Mouse (Mus musculus) kidney, adult 2 months (tissue): ENCODE results near the gene Mcrs1. TPM values are rescaled to one million over a fixed set of nuclear protein-coding genes. Genes with fewer than 3 reads are reported as not detected.
"Not testable (repeated sequence)": the region's sequence is repeated elsewhere in the genome, so short reads cannot be mapped to it uniquely, and the experiment has no call there.

Experiments used
- DNase-seq: peaks from one replicate; pipeline ENCODE4 v3.0.0; 2021
- H3K27ac ChIP-seq: fragments of 200-500 bp; 2 replicates; pipeline ENCODE4 v1.5.1; 2012; ENCODE audit warnings: low read depth, low read length, control low read depth, inconsistent platforms; ENCODE audit not compliant: insufficient read depth
- H3K27me3 ChIP-seq: fragments of 200-500 bp; replicated peaks from 2 replicates; pipeline ENCODE4 v1.6.1; 2012; ENCODE audit warnings: mild to moderate bottlenecking, moderate library complexity, low read length, inconsistent platforms; ENCODE audit not compliant: control insufficient read depth, insufficient read depth
- H3K36me3 ChIP-seq: fragments of 200-500 bp; 2 replicates; pipeline ENCODE4 v1.6.1; 2012; ENCODE audit warnings: mild to moderate bottlenecking, moderate library complexity, low read length, inconsistent platforms; ENCODE audit not compliant: control insufficient read depth, insufficient read depth
- H3K4me1 ChIP-seq: fragments of 200-500 bp; 2 replicates; pipeline ENCODE4 v1.6.1; 2011; ENCODE audit warnings: low read length; ENCODE audit not compliant: control insufficient read depth, insufficient read depth
- H3K4me3 ChIP-seq: fragments of 200-500 bp; 2 replicates; pipeline ENCODE4 v1.5.1; 2011; ENCODE audit warnings: mild to moderate bottlenecking, low read depth, low read length, control low read depth; ENCODE audit not compliant: insufficient read depth
- CTCF ChIP-seq: fragments of 200-500 bp; conservative IDR thresholded peaks from 2 replicates; pipeline ENCODE4 v1.5.1; 2011; ENCODE audit warnings: low read depth, mild to moderate bottlenecking, control low read depth, low read length, moderate library complexity, mixed read lengths; ENCODE audit not compliant: insufficient read depth, insufficient read length
- POLR2A ChIP-seq: fragments of 200-500 bp; IDR thresholded peaks from one replicate; pipeline ENCODE4 v1.6.1; 2011; ENCODE audit warnings: low read depth, low read length, control low read depth
- WGBS: fragments of 180-500 bp; shearing (Covaris S2); methylation state at CpG from one replicate; pipeline ENCODE4 v1.1.7; 2018; 5-methylcytosine and 5-hydroxymethylcytosine counted together
- polyA plus RNA-seq: library from polyadenylated mRNA; depleted of rRNA; stranded (reverse); fragments of >200 nt; gene quantifications from 2 replicates; pipeline ENCODE4 v1.2.3, GENCODE M21; 2012

Mcrs1 gene
- polyA plus RNA-seq, 1 experiment, result 70.6 TPM

- no peak overlapping the region for H3K27ac ChIP-seq
These were observed 1.8 kb downstream of the Mcrs1 start for GRCm38 (mm10) chr15:99249938-99250337.

GRCm38 (mm10) chr15:99248972-99249371 lies 2.8 kb downstream of the Mcrs1 start:
- Histone ChIP-seq H3K36me3 (peaks cover 2% of the 10 kb centered on the region), H3K27ac (no peak overlapping the region), H3K4me1 (no peaks in the 10 kb centered on the region; the same call in 1 of the 2 replicates), H3K27me3 (no peaks in the 10 kb centered on the region), H3K4me3 (no peak overlapping the region)
- TF ChIP-seq CTCF, result no peak
- TF ChIP-seq POLR2A, result no peak
- 80% methylated on average over 9 of the region's 9 CpGs for WGBS
- DNase-seq, result no peak

More at GRCm38 (mm10) chr15:99249938-99250337, 1.8 kb downstream of the Mcrs1 start:
- Histone ChIP-seq H3K4me1 (no peaks in the 10 kb centered on the region; the same call in 1 of the 2 replicates), H3K27me3 (no peaks in the 10 kb centered on the region), H3K36me3 (peaks cover 2% of the 10 kb centered on the region), H3K4me3 (no peak overlapping the region)
- WGBS, result 83% methylated on average over 11 of the region's 11 CpGs
- no peak for TF ChIP-seq POLR2A
- no peak for TF ChIP-seq CTCF
- no peak for DNase-seq

- H3K36me3 ChIP-seq, H3K4me3 ChIP-seq, H3K4me1 ChIP-seq, DNase-seq, H3K27me3 ChIP-seq, H3K27ac ChIP-seq: not testable (repeated sequence)
- WGBS, result 88% methylated on average over 6 of the region's 6 CpGs
These were observed 5.0 kb downstream of the Mcrs1 start for GRCm38 (mm10) chr15:99246736-99247135.

GRCm38 (mm10) chr15:99242045-99242444 lies 9.7 kb downstream of the Mcrs1 start:
- no peaks in the 10 kb centered on the region for H3K27me3 ChIP-seq
- H3K36me3 ChIP-seq, result no peaks in the 10 kb centered on the region; the same call in 1 of the 2 replicates
- DNase-seq, result no peak
- no peak overlapping the region for H3K27ac ChIP-seq
- no peaks in the 10 kb centered on the region for H3K4me1 ChIP-seq
- TF ChIP-seq CTCF (no peak), POLR2A (no peak)
- no peak overlapping the region for H3K4me3 ChIP-seq
- WGBS, result 89% methylated on average over 10 of the region's 10 CpGs

- no peak overlapping the region for H3K27ac ChIP-seq
- no peaks in the 10 kb centered on the region for H3K27me3 ChIP-seq
- no peak for TF ChIP-seq CTCF
- TF ChIP-seq POLR2A, result no peak
- WGBS, result 79% methylated on average over 4 of the region's 4 CpGs
- H3K4me3 ChIP-seq, result no peak overlapping the region
- no peaks in the 10 kb centered on the region; the same call in 1 of the 2 replicates for H3K36me3 ChIP-seq
- H3K4me1 ChIP-seq, result no peaks in the 10 kb centered on the region
- DNase-seq, result no peak
These were observed 10.5 kb downstream of the Mcrs1 start for GRCm38 (mm10) chr15:99241249-99241648.

GRCm38 (mm10) chr15:99240129-99240528 lies 11.6 kb downstream of the Mcrs1 start:
- Histone ChIP-seq H3K36me3 (no peaks in the 10 kb centered on the region), H3K27ac (no peak overlapping the region), H3K4me1 (no peaks in the 10 kb centered on the region), H3K27me3 (no peaks in the 10 kb centered on the region), H3K4me3 (no peak overlapping the region)
- DNase-seq, result no peak
- WGBS, result 71% methylated on average over 4 of the region's 4 CpGs
- no peak for TF ChIP-seq POLR2A
- peak; percentile 48 for TF ChIP-seq CTCF

GRCm38 (mm10) chr15:99238006-99238405 lies 13.8 kb downstream of the Mcrs1 start:
- 65% methylated on average over 11 of the region's 11 CpGs for WGBS
- Histone ChIP-seq H3K27ac (no peak overlapping the region), H3K4me3 (no peak overlapping the region), H3K27me3 (no peaks in the 10 kb centered on the region), H3K36me3 (no peaks in the 10 kb centered on the region), H3K4me1 (no peaks in the 10 kb centered on the region)
- TF ChIP-seq CTCF, result no peak
- no peak for TF ChIP-seq POLR2A
- DNase-seq, result no peak
